Mouse (Mus musculus) telencephalon, adult 2 months (tissue): ENCODE data around the gene Vmn2r94.

ENCODE experiments used
- DNase-seq: peaks from one replicate; pipeline ENCODE4 v3.0.0-alpha.2; 2011; ENCODE audit warnings: low read depth, low spot score

The Vmn2r94 gene

DNA sequence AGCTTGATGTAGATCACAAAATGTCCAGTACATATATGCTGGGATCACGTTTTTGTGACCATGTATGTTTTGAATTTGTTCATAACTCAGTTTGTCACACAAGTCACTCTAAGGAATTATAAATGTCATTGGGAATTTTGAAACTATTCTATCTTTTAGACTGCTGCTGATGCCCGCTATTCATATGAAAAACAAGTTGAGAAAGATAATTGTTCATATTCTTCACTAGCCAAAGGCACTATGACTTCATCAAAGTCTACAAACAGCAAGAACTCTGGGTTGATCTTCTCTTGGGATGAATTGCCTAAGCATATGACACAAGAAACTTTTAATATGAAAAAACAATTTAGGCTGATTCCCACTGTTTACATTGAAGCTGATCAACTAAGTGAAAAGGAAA lies at the start of gene Vmn2r94:
Gene Vmn2r94, minus strand, starts transcription at position 101 of the 400 bp plus-strand sequence.
- no peak for DNase-seq

DNA sequence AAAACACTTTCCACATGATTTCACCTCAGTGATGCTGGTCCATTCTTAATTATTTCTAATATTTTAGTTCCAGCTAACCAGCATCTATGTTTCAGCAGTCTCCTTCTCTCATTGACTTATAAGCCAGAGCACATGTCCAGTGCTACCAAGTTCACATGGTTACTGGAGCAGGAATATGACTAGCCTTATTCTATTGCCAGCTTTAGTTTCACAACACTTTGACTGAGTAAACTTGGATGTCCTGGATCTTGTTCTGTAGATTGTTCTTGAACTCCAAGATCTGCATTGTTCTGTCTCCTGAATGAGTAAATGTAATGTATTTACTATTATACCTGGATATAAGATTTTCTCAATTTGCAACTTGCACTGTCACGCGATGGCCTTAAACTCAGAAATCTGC lies 45.5 kb upstream of the Vmn2r94 start:
- no peak for DNase-seq

DNA sequence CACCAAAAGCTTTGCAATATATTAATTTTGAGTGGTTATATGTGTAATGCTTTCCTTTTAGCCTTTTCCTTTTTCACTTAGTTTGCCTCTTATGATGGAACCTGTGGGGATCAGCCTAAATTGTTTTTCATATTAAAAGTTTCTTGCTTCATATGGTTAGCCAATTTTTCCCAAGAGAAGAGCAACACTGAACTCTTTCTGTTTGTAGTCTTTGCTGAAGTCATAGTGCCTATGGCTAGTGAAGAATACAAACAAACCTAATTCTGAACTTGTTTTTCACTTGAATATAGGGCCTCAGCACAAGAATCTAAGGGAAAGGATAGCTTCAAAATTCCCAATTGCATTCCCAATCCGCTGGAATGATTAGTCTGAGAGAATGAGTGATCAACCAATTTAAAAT lies 20.2 kb upstream of the Vmn2r94 start, which contains the start of gene Vmn2r93:
Gene Vmn2r93, plus strand, starts transcription at position 301 of the 400 bp plus-strand sequence.
- DNase-seq: no peak

DNA sequence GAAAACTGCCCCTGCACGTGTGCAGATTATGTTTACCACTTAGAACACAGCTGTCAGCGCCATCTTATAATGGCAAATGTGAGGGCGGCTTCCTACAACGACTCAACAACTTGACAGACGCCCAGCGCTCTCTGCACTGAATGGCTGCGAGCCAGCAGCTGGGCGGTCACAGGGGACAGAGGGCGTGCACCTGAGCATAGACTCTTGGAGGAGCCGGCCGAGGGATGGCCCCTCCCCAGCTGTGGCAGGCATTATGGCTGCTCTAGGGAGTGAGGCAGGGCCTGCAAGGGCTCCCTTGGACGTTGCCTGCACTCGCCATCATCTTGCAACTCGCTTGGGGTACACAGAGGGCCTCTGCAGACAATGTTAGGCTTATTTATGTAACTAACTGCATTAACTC lies 40.6 kb downstream of the Vmn2r94 start:
- no peak for DNase-seq

DNA sequence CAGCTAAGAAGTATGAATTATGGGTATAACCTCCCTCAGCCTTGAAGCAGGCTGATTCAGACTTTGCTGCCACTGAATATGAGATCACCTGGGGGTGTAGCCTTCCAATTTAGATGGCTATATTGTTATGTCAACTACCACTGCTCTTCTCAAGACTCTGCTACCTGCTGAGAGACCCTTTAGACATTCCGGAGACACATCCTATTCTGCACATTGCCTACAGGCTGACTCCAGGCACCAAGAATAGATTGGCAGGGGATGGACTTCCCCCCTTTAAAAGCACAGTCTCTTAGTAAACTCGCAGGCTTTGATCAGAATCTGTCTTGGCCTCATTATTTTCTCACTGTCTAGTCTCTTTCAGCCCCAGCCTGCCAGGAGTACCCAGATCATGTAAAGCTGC lies 45.6 kb downstream of the Vmn2r94 start:
- no peak for DNase-seq

DNA sequence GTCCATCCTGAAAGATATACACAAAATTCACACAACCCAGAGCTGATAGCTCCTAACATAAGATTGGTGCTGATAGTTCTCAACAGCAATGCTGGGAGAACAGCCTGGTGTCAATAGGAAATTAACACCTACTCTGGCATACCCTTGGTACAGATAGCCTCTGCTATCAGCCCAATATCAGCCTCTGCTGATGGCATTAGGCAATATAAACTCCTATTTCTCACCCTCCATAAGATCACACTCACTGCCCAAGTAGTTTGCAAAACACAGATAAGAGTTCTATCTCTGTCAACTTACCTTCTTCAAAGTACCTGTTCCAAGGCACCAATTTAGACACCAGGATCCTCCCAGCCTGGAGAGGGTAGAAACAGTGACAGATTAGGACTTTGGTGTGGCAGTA lies 56.3 kb downstream of the Vmn2r94 start:
- DNase-seq: no peak
